Mouse (Mus musculus): Measurements from ENCODE around the gene Cdh5.

- TF ChIP-seq POLR2A (IDR thresholded peaks at IDR 0.05; ENCODE audit: insufficient read depth, low read depth, low read length) (no peak), CTCF (IDR thresholded peaks at IDR 0.05; ENCODE audit: insufficient read depth, low read depth, low read length) (no peak)
Observed at GRCm38 (mm10) chr8:104060446-104060845, 41.0 kb upstream of the Cdh5 start.
